Mouse (Mus musculus) monocyte, adult 2 months (primary cell): ENCODE measurements at regions not wholly inside any gene's neighbourhood (a gene's known extent, or its start where the extent isn't known, plus 50 kb on each side); places are given as distances from the start of the nearest gene placed in this dataset.
A peak's percentile ranks its signal among the peaks of the same experiment; 100 is the strongest.
"Not testable (repeated sequence)": the region's sequence is repeated elsewhere in the genome, so short reads cannot be mapped to it uniquely, and the experiment has no call there.

Source experiments
- DNase-seq, 2 experiments: peaks; one replicate each; pipeline ENCODE4 v3.0.0; 2022; ENCODE audit warnings: low spot score in 2 of 2, low read depth in 1 of 2

- DNase-seq = not testable (repeated sequence)
Observed at GRCm38 (mm10) chr12:20802027-20802426, 188.2 kb upstream of the Asap2 start.

GRCm38 (mm10) chr12:20805466-20805865, 184.8 kb upstream of the Asap2 start:
- not testable (repeated sequence) for DNase-seq

- DNase-seq = no peak
Observed at GRCm38 (mm10) chr12:20806681-20807080, 183.6 kb upstream of the Asap2 start.

DNA sequence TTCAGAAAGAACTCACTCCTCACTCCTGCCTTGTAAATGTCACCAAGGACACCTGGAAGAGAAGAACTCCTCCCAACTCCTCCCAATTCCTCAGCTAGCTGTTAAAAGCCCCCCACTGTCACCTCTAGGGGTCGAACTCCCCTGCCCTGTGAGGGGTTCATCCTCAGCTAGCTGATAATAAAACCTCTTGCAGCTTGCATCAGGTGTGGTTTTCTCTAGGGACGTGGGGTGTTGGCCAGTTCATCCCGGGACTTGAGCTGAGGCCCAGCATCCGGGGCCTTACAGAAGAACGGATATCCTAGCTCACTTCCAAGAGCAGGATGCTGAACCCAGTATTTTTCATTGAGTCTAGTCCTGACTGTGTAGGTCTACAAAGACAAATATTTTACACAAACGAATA, 176.4 kb upstream of the Asap2 start:
- not testable (repeated sequence) for DNase-seq

- DNase-seq = not testable (repeated sequence)
Observed at GRCm38 (mm10) chr12:20815121-20815520, 175.1 kb upstream of the Asap2 start.

- DNase-seq = no peak
Observed at GRCm38 (mm10) chr12:20815599-20815998, 174.7 kb upstream of the Asap2 start.

DNA sequence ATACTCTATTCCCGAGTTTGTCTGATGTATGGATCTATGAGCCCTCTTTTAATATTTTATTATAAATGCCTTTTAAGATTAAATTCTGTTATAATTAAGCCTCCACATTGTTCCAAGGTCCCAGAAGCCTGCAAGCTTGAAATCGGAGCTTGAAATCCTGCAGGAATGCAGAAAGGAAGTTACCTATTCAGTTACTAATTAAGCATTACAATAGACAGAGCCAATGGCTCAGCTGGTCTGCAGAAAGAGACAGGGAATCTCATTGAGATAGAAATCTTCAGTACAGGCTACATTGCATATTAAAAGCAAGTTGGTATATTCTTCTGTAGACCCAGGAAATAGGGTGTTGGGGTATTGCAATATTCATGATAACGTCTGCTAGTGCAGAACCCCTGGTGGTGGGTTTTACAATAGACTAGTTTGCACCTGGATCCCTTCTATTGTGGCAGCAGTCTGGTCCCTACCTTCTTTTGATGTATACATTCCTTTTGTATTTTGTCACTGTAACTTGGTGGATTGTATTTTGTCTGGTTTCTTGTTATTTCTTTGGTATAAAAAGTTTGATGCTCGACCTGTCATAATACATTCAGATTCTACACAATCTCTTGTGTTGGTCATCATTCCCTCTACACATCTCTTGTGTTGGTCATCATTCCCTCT, 146.5 kb upstream of the Asap2 start:
- DNase-seq = not testable (repeated sequence)

DNA sequence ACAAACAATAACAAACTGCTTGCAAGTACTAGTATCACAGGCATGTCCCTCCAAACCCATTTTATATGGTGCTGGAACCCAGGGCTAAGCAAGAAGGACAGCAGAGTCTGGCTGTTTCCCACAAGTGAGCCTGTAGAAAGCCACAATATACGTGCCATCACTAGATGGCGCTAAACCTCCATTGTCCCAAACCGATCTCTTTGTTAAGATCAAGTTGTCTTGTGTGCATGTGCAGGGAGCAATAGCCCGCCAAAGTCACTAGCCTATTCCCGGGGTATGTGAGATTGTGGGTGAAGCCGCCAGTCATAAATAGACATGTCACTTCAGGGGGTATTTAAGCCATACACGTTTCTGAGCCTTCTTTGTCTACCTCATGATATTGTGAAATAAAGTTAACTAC, 145.4 kb upstream of the Asap2 start:
- DNase-seq = not testable (repeated sequence)

GRCm38 (mm10) chr12:20845297-20845696, 145.0 kb upstream of the Asap2 start:
- DNase-seq = no peak

DNA sequence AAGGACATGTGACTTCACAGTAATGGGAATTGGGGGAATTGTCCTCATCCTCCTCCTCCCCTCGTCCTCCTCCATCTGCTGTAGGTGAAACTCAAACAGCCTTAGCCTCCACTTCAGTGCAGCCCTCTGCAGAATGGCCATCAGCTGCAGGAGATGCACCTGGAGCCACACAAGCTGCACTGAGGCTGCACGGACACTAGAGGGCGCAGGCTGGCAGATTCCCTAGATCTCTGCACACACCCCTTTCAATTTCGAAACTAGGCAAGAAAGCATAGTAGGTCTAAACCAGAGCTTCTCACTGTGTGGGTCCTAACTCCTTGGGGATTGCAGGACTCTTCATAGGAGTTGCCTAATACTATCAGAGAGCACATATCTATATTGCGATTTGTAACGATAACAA, 106.2 kb upstream of the Asap2 start:
- DNase-seq = not testable (repeated sequence)

DNA sequence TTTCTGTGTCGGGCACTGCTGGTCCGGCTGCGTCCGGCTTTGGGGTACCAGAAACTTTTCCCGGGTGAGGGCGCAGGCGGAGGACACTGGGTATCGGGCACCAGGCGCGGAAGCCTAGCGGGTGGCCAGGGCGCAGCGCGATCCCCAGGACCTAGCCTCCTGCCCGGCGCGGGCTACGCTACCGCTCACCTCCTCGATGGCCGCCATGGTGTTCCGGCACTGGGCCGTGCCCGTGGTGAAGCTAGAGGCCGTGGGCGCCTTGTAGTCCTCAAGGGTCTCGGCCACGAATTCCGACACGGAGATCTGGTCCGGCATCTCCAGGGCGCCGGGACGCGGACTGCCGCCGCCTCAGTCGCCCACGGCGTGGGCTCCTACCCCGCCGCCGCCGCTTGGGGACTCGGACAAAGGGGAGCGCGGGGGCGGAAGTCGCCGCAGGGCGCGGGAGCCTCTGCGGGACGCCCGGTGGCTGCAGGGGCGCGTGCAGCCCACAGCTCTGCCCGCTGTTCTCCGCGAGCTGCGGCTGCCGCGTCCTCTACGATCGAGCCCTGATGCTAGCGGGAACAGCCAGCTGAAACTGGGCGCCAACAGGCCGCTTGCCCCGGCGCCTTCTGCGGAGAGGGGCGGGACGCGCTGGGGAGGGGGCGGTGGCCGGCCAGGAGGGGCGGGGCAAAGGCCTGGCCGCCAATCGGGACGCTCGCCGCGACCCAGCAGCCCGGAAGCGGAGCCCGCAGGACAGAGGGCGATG, 69.4 kb upstream of the Asap2 start:
- DNase-seq = peak in 1 of 2 experiments; percentile 4

GRCm38 (mm10) chr12:20921398-20922023, 68.7 kb upstream of the Asap2 start:
- not testable (repeated sequence) for DNase-seq

DNA sequence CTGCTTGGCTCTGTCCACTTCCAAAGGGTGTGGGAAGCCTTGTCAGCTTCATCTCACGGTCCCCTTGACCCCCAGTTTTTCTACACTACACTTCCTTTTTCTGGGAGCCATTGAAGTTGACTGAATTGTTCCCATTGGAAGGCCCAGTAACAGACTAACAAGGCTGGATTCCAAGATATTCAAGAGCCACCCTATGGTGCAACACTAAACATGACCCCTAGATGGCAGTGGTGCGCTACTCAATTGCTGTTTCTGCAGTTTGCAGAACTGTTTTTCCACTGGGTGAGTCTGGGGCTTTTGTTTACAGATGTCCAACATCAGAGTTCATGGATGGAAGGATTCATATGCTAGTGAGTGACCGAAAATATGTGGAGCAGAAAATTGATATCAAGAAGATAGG, 61.3 kb upstream of the Asap2 start:
- DNase-seq = not testable (repeated sequence)
